Mouse (Mus musculus) urinary bladder, postnatal 4 days (tissue): ENCODE measurements around the gene Mrpl11.
"Not testable (repeated sequence)": the region's sequence is repeated elsewhere in the genome, so short reads cannot be mapped to it uniquely, and the experiment has no call there.

Source experiments
- DNase-seq, 2 experiments: peaks; one replicate each; pipeline ENCODE4 v3.0.0; 2021 to 2022; ENCODE audit warnings: low spot score in 2 of 2

The Mrpl11 gene

DNA sequence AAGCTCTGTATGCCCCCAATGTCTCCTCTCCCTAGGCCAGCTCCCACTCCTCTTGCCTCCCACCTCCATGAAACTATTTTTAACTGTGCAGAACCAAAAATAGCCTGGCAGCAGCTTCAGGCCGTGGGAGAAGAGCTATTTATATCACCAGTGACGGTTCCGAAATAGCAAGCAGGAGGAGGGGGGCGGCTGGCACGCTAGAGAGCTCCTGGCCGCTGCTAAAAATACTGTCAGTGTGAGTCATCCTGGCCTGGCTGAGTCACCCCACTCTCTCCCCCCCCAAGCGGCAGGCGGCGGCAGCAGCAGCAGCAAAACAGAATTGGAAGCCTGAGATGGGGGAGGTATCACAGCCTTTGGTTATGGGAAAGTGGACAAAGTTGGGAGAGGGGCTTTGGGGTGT lies 31.0 kb downstream of the Mrpl11 start:
- DNase-seq: peak in 1 of 2 experiments; percentile 52

DNA sequence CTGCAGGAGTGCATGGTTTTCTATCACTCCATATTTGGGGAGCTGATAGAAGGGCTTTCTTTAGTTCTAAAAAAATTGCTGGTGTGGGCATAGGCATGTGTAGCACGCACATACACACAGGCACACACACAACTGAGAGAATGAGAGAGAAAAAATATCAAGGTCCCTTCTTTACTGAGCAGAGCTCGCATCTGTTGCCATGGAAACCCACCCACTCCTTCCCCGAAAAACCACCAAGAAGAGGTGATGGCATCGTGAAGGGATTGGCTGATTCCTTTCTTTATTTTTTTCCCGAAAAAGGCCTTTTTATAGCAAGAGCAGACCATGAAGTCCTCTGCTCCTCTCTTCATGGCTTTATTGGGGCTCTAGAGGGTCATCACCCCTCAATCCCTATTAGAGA lies 32.1 kb downstream of the Mrpl11 start:
- DNase-seq: no peak

DNA sequence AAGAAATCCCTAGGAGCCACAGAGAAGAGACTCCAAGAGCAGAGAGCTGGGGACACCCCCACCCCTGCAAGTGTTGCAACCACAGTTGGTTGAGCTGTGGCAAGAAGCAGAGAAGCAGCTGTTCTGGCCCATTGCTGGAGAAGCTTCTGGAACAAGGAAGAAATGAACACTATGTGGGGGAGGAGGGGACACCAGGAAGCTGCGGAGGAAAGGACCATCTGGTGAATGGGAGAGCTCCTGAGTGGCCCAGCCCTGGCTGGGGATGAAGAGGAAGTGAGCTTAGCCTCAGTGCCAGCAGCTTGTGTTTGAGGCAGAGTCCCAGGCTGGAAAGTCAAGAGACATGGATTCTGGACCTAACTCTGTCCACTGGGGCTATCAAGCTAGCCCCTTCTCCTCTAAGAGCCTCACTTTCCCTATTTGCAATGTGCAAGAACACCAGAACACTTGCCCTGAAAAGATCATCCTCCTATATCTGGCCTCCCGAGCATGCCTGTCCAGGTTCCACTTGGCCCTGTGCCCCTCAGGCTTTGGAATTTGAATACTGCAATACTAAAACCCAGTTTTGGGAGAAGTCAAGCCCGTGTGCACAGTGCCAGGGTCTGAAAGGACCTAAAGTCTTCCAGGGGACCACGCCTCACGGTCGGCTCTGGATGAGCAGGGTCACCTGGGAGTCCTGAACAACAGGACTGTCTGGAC lies 37.6 kb downstream of the Mrpl11 start:
- no peak for DNase-seq

DNA sequence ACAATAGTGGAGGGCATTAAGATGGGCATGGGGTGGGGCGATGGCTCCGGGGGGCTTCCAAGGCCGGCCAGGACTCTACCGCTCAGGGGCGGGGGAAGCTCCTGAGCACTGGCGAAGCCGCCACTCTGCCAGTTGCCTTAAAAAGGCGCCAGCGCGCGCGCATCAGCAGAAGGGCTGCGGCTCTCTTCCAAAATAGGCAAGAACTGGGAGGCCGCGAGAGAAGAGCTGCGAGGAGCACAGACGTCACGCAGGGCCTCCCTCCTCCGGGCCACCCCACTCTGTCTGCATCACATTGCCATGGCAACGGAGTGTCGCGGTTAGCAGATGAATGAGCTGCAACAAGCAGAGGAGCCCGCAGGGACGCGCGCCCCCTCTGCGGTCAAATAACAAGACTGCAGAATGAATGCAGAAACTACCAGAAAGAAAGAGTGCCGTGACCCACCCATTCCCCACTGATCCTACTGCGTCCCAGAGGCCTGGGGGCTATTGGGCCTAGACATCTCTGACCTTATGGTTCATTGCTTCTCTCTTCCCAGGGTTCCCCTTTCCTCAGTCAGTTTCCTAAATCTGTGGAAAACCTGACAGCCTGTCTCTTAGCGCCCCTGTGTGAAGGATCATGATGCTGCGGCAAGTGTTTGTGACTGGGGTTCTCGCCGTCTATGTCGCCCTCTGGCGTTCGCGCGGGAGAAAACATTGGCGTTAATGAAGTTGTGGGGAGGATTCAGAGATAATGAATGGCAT lies 39.9 kb downstream of the Mrpl11 start:
- peak; percentile 61 to 76 for DNase-seq

DNA sequence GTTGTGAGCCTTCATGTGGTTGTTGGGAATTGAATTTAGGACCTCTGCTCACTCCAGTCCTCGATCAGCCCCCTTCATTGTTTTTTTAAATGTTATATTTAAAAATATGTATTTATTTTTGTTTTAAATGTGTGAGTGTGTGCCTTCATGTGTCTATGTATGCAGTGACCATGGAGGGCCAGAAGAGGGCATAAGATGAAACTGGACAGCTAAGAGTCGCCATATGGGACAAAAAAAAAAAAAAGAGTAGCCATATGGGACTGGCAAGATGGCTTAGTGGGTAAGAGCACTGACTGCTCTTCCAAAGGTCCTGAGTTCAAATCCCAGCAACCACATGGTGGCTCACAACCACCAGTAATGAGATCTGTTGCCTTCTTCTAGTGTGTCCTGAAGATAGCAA lies 41.7 kb downstream of the Mrpl11 start:
- DNase-seq: not testable (repeated sequence)

DNA sequence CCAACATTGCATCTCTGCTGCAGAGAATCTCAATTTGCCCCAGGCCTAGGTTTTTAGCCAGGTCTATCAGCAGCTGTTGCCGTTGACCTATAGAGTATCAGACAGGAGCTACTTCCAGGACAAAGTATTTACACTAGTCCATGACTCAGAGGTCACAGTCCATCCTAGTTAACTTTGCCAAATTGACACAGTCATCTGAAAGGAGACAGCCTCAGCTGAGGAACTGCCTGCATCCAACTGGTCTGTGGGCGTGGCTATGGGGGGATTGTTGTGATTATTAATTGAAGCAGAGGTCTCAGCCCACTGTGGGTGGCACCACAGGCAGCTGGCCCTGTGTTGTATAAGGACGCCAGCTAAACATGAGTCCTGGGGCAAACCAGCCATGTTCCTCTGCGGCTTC lies 43.0 kb downstream of the Mrpl11 start:
- DNase-seq: no peak

DNA sequence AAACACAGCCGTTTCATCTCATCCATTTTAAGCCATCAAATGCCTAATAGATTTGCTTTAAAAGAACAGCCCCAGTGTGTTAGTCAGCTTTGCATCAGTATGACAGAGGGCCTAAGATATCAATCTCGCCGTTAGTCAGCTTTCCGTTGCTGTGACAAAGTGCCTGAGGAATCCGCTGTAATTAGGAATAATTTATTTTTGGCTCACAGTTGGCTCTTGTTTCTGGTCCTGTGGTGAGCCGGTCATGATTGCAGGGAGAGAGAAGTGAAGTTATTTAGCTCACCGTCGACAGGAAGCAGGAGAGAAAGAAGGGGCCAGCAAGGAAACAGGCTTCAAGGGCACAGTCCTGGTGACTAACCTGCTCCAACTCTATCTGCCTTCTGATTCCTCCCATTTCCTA lies 51.2 kb downstream of the Mrpl11 start:
- DNase-seq: no peak

DNA sequence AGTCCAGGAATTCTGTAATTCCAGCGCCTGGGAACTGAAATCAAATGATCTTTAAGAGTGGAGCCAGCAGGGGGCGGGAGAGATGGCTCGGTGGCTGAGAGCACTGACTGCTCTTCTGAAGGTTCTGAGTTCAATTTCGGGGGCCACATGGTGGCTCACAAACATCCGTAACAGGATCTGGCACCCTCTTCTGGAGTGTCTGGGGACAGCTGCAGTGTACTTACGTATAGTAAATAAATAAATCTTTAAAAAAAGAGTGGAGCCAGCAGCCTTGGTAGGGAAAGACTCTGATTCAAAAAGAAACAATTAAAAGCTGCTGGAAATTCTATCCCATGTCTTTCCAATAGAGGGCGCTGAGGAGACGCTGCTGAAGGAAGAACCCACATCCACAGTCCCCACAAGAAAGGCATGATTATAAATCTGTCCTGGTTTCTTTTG lies 53.0 kb downstream of the Mrpl11 start:
- DNase-seq: no peak

DNA sequence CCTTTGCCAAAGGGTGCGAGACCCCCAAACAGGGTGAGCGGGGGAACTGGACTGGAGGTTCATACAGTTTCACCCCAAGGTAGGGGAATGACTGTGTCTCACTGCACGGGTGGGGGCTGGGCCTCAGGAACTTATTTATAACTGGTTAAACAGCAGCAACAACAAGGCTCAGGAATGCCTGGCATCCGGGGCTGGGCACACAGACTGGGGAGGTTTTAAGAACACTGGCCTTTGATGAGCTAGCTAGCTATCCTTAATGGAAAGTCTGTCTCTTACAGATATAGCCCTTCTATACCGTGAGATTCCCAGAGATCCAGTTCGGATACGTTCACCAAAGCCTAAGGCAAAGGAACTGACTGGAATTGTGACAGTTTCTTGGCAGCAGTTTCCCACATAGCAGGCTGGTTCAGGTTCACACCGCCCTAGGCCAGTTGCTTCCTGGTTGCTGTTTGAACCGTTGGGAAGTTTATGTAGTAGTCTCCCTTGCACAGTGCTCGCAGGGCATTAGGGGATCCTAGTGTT lies 54.3 kb downstream of the Mrpl11 start:
- DNase-seq: no peak
